Mouse (Mus musculus) natural killer cell, adult 2 months (primary cell): ENCODE results near the gene Zbtb8b.
"Not testable (repeated sequence)": the region's sequence is repeated elsewhere in the genome, so short reads cannot be mapped to it uniquely, and the experiment has no call there.

Experiments
- DNase-seq, 2 experiments: peaks; one replicate each; pipeline ENCODE4 v3.0.0; 2022; ENCODE audit warnings: low spot score in 2 of 2

The Zbtb8b gene

GRCm38 (mm10) chr4:129440340-129441063, at the start of gene Zbtb8b:
TSS of gene Zbtb8b (minus strand) at chr4:129440853.
- DNase-seq, result no peak

- DNase-seq, result no peak
These were observed 40.4 kb upstream of the Zbtb8b start for GRCm38 (mm10) chr4:129481090-129481489.

GRCm38 (mm10) chr4:129479863-129480262, 39.2 kb upstream of the Zbtb8b start:
- no peak for DNase-seq

GRCm38 (mm10) chr4:129476047-129476446, 35.4 kb upstream of the Zbtb8b start:
- no peak for DNase-seq

- DNase-seq, result no peak
These were observed 23.7 kb upstream of the Zbtb8b start for GRCm38 (mm10) chr4:129464286-129464815.

- DNase-seq, result no peak
These were observed 22.7 kb upstream of the Zbtb8b start for GRCm38 (mm10) chr4:129463097-129464059.

GRCm38 (mm10) chr4:129462118-129462517, 21.5 kb upstream of the Zbtb8b start:
- no peak for DNase-seq

- DNase-seq, result peak; percentile 100
These were observed 20.7 kb upstream of the Zbtb8b start, which contains the start of gene Bsdc1 for GRCm38 (mm10) chr4:129461183-129461960. TSS of gene Bsdc1 (plus strand) at chr4:129461581.

GRCm38 (mm10) chr4:129460827-129461182, 20.2 kb upstream of the Zbtb8b start:
- DNase-seq, result no peak

GRCm38 (mm10) chr4:129459726-129460125, 19.1 kb upstream of the Zbtb8b start:
- no peak for DNase-seq

GRCm38 (mm10) chr4:129457311-129457710, 16.7 kb upstream of the Zbtb8b start:
- not testable (repeated sequence) for DNase-seq

GRCm38 (mm10) chr4:129456126-129456525, 15.5 kb upstream of the Zbtb8b start:
- no peak for DNase-seq

- DNase-seq, result peak; percentile 61 to 62
These were observed 14.6 kb upstream of the Zbtb8b start for GRCm38 (mm10) chr4:129455265-129455664.

GRCm38 (mm10) chr4:129451471-129452169, 11.0 kb upstream of the Zbtb8b start:
- DNase-seq, result no peak

GRCm38 (mm10) chr4:129450851-129451250, 10.2 kb upstream of the Zbtb8b start:
- no peak for DNase-seq

- DNase-seq, result no peak
These were observed 8.1 kb upstream of the Zbtb8b start for GRCm38 (mm10) chr4:129448713-129449112.

- DNase-seq, result no peak
These were observed 7.3 kb upstream of the Zbtb8b start for GRCm38 (mm10) chr4:129447778-129448563.

- no peak for DNase-seq
These were observed 6.7 kb upstream of the Zbtb8b start for GRCm38 (mm10) chr4:129447360-129447759.

GRCm38 (mm10) chr4:129441145-129441544, 492 bp upstream of the Zbtb8b start:
- no peak for DNase-seq

GRCm38 (mm10) chr4:129418321-129418720, 22.3 kb downstream of the Zbtb8b start:
- no peak for DNase-seq
